Mouse (Mus musculus): ENCODE measurements at regions not wholly inside any gene's neighbourhood (a gene's known extent, or its start where the extent isn't known, plus 50 kb on each side); places are given as distances from the start of the nearest gene placed in this dataset.

DNA sequence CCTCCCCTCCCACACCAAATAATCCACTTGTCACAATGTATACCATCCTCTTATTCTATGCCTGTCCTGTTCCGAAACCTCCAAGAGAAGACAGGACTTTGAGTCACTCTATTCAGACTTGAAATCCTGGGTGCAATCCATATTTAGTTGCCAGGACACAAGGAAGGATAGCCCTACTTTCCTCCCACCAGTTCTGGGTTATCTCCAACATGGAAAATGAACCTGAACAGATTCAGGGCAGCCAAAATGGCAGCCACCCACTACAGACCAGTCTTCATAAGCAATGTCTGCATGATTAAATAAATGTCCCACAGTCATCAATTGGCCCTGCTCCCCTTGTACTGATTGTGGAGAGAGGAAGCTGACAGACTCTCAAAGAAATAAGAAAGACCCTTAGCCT lies 110.6 kb upstream of the Adra1d start:
- no peak for DNase-seq (ENCODE audit: low spot score)

DNA sequence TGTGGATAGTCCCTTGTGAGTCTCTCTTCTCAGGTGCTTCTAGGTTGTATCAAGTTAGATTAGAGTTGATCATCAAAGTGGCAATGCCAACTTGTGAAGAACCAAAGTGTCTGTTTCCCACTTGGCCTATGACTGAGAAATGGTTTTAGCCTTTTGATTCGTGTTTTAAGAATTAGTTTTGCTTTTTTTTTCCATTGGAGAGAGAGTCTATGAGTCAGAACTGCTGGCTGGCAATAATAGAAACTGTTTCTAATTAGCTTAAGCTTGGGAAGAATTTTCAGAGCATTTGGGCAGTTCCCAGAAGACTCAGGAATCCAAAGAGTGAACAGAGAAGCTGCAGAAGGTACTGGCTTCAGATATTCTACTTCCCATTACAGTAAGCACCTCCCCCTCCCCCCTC lies 110.1 kb upstream of the Adra1d start:
- DNase-seq (ENCODE audit: low spot score): no peak

GRCm38 (mm10) chr2:131670876-131671275 lies 108.8 kb upstream of the Adra1d start:
- no peak for DNase-seq (ENCODE audit: low spot score)

- no peak for DNase-seq (ENCODE audit: low spot score)
Observed at GRCm38 (mm10) chr2:131667874-131668273, 105.8 kb upstream of the Adra1d start.

- no peak for DNase-seq (ENCODE audit: low spot score)
Observed at GRCm38 (mm10) chr2:131666841-131667364, 104.8 kb upstream of the Adra1d start.

- DNase-seq (ENCODE audit: low spot score): no peak
Observed at GRCm38 (mm10) chr2:131664575-131664974, 102.5 kb upstream of the Adra1d start.

- no peak for DNase-seq (ENCODE audit: low spot score)
Observed at GRCm38 (mm10) chr2:131663199-131663809, 101.2 kb upstream of the Adra1d start.

GRCm38 (mm10) chr2:131652197-131652596 lies 90.1 kb upstream of the Adra1d start:
- no peak for DNase-seq (ENCODE audit: low spot score)

DNA sequence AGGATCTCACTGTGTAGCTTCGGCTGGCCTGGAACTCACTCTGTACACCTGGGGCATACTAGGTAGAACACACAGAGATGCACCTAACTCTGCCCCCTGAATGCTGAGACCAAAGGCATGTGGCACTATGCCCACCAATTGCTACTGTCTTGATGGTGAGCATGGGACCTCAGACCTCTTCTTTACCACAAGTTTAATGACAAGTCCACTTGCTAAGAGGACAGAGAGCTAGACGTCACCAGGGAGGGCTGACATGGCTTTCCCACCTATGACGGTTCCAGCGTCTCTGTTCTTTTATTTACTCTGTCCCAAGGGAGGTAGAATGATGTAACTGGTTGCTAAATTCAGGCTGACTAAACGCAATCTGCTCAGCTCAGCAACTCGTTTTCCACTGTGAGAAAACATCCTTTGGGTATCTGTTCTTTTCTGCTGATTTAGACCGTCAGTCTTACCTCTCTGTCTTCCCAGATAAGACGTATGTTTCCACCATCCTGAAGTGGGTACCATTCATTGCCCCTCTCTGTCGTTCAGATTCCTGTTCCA lies 88.6 kb upstream of the Adra1d start:
- DNase-seq (ENCODE audit: low spot score): no peak

DNA sequence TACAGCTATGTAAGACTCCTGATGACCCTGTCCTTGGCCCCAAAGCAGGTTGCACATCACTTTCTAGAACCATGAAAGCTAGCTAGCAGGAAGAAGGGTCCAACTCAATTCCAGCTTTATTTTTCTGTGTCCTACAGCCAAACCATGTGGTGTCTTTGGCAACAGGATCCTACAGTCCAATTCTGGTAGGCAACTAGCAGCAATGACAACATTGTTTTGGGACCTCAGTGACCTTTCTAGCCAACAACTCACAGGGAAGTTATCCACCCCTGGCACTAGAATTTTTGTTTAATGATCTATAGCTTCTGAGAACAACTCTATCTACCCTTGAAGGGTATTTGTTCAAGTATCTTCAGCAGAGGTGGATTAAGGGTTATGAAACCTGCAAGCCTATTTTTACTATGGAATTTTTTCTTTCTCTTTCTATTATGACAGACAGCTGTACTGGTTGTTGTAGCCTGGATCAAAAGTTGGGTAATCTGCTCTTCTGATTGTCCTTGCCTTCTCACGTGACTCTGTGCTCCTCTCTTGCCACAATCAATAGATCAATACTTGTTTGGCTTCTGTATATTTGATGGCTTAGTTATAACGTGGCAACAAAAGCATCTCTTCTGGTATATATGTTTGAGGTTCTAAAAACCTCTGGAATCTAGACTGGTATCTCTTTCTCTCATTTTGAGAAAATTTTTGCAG lies 82.2 kb upstream of the Adra1d start:
- DNase-seq (ENCODE audit: low spot score): no peak

DNA sequence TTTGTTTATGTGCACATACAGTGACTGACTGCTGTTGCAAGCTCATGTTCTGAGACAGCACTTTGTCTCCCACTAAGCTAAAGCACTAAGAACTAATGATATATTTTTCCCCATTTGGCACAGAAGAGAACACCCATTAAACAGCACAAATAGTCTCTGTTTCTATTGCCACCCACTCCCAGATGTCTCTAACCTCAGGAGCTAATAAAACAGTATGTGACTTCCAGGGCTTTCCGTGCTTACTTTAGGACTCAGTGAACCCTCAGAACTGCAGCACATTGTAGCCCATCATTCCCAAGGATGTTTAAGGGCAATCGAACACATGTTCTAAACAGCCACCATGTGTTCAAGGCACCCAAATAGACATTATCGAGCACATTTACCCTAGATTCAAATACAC lies 80.4 kb upstream of the Adra1d start:
- no peak for DNase-seq (ENCODE audit: low spot score)

DNA sequence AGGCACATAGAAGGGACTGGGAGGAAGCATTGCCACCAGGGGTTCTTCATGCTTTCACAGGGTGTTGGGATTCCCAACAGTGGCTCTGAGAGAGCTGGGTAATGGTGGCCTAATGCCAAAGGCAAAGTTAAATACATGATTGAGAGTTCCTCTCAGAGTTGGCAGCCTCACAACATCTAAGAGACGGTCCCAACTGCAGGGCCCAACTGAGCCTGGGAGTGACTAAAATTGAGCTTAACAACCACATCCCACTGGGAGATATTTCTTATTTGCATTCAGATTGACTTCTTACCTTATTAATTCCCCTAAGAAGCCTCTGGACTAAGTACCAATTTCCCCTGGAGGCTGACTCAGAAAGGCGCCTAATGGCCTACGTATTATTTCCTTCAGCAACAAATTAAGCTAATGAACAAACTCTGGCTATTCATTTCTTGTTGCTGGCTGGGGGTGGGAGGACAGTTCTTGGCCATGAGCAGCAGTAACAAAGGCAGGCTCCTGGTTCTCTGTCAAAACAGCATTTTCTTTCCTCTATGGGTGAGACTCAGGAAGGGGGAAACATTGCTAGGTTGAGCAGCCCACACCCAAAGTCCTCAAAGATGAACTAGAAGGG lies 77.0 kb upstream of the Adra1d start:
- DNase-seq (ENCODE audit: low spot score): no peak

DNA sequence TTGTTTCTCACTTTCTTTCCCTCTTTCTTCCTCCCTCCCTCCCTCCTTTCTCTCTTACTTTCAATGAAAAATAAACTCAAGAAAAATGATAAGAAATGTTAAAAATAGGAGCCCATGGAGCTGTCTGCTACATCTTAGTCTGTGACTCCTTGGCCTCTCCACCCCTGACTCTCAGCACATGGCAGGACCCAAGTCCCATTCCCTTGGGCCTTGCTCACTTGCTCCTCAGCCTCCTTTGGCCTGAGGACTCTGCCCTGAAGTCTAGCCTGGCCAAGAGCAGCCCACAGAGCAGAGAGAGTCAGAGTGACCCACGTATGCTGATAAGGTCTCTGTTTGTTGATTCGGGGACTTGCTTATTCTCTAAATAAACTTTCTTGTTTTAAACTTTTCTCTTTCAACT lies 73.7 kb upstream of the Adra1d start:
- no peak for DNase-seq (ENCODE audit: low spot score)

GRCm38 (mm10) chr2:131617916-131618315 lies 55.8 kb upstream of the Adra1d start:
- DNase-seq (ENCODE audit: low spot score): no peak

GRCm38 (mm10) chr2:131612486-131612885 lies 50.4 kb upstream of the Adra1d start:
- no peak for DNase-seq (ENCODE audit: low spot score)

Measured in urinary bladder, postnatal 14 days (tissue).